Mouse (Mus musculus) liver, adult 2 months (tissue): ENCODE results near the gene Kcng3.

Source experiments
- CTCF ChIP-seq: fragments of 200-500 bp; IDR thresholded peaks from 2 replicates; pipeline ENCODE4 v1.5.1; 2011; ENCODE audit warnings: low read depth, low read length, control low read depth
- POLR2A ChIP-seq: fragments of 200-500 bp; IDR thresholded peaks from 2 replicates; pipeline ENCODE4 v1.6.1; 2011; ENCODE audit warnings: low read length, control low read depth; ENCODE audit not compliant: insufficient read depth; ENCODE audit errors: extremely low read depth

DNA sequence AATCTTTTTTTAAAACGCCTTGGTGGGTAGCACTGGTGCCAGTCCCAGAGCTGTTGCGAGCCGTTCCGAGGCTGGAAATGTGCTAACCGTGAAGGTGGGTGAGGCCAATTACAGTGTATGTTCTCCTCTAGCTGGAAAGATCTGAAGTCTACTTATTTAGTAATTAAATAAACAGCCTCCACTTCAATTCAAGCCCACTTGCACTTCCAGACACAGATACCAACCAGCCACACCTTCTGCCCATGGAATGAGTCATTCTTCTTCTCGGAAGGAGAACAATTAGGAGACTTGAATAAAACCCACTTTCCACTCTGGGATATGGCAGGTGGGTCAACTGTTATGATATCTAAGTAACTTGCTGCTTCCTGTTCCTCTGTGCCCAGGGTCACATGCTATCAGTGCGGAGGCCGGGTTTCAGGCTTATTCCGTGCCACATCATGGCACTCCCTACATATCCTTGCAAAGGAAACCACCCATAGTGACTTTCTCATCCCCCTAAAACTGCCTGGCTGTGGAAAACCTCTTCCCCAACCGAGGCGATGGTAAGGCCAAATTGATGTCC is 54.8 kb downstream of the Kcng3 start:
- TF ChIP-seq CTCF (no peak), POLR2A (no peak)
